16 mouse cellular contexts compared by ENCODE assay signal in genomic region chr5:113086439-113086838, GRCm38 (mm10). TPM values are rescaled to one million over a fixed set of nuclear protein-coding genes. Genes with fewer than 3 reads are reported as not detected.
A peak's percentile ranks its signal among the peaks of the same experiment; 100 is the strongest.
DNase-seq lines count a peak whose midpoint lies in the region; TF ChIP-seq lines count a peak whose summit lies in the region.
"Had no signal": no experiment of that assay in that cellular context is flagged by ENCODE, and none has a peak within 500 bp of the region (broad histone marks: within the 10 kb centered on the region; RNA-seq: fewer than 3 reads in every experiment).

No protein-coding gene starts in this region.

- TF ChIP-seq CTCF in left cerebral cortex, adult 2 months (IDR thresholded peaks at IDR 0.05), result no peak

- H3K4me3 ChIP-seq in left cerebral cortex, adult 2 months, result no peak overlapping the region
- H3K4me3 ChIP-seq: limb, embryonic 15.5 days; lung, embryonic 15.5 days; stomach, embryonic 15.5 days had no signal

- DNase-seq in cerebellum, adult 11-12 months, result peak; percentile 62
- DNase-seq in cerebellum, postnatal 4 days (ENCODE audit: low spot score in 2 of 2), result no peak
- no peak for DNase-seq in left cerebral cortex, adult 2 months (ENCODE audit: extremely low spot score in 1 of 2, low spot score in 2 of 2)
- no peak for DNase-seq in left cerebral cortex, adult 9 months (ENCODE audit: low spot score in 2 of 2)
- peak; percentile 83 to 84 for DNase-seq in cerebellum, postnatal 10 days
- DNase-seq in layer of hippocampus, postnatal 14 days (ENCODE audit: low spot score in 2 of 2), result peak; percentile 65 to 79
- DNase-seq in urinary bladder, postnatal 36 days (ENCODE audit: low spot score in 2 of 2), result no peak
- DNase-seq in testis, postnatal 10 days (ENCODE audit: low spot score), result no peak
- DNase-seq: adrenal gland, postnatal 25 days; gastrocnemius, postnatal 14 days; kidney, postnatal 4 days had no signal

- intact Hi-C loops in left cerebral cortex, adult 2 months (cut with DNase I), result loop anchor here (10.0 kb wide), 1 partner anchor 652 kb away; no protein-coding TSS in a partner anchor

- peak overlapping the region; percentile 5; the same call in 1 of the 2 replicates for H3K27ac ChIP-seq in left cerebral cortex, adult 2 months
- H3K27ac ChIP-seq: limb, embryonic 15.5 days; lung, embryonic 15.5 days; stomach, embryonic 15.5 days had no signal

RNA-seq across cellular contexts. Expression of gene Crybb3, which starts 5.1 kb away (rescaled TPM):
- 1 to 10 TPM; 1.3 to 1.7 TPM for total RNA-seq in left cerebral cortex, adult 2 months (2021)
- total RNA-seq in layer of hippocampus, postnatal 14 days (2021), result 1 to 10 TPM; 2.6 to 3.0 TPM
- total RNA-seq: megakaryocyte-erythroid progenitor cell, adult 5-6 weeks; neutrophil, adult 5-6 weeks had no signal

RNA-seq across cellular contexts. Expression of gene Crybb2, which starts 16.5 kb away (rescaled TPM):
- total RNA-seq in left cerebral cortex, adult 2 months (2021), result not detected
- not detected for total RNA-seq in layer of hippocampus, postnatal 14 days (2021)
- total RNA-seq: adrenal gland, postnatal 25 days; gastrocnemius, postnatal 14 days; megakaryocyte-erythroid progenitor cell, adult 5-6 weeks; neutrophil, adult 5-6 weeks had no signal

Comparison
In these comparisons a context has a peak if more than half of its experiments do, and no peak if none do; other contexts are left out.
1. DNase-seq: peak in cerebellum, adult 11-12 months (single experiment), cerebellum, postnatal 10 days (2 of 2) and layer of hippocampus, postnatal 14 days (2 of 2); none in cerebellum, postnatal 4 days (0 of 2), left cerebral cortex, adult 2 months (0 of 2), left cerebral cortex, adult 9 months (0 of 2), urinary bladder, postnatal 36 days (0 of 2) and testis, postnatal 10 days (single experiment).